Mouse (Mus musculus): ENCODE measurements at regions not wholly inside any gene's neighbourhood (a gene's known extent, or its start where the extent isn't known, plus 50 kb on each side); places are given as distances from the start of the nearest gene placed in this dataset.

- DNase-seq (ENCODE audit: low read depth in 1 of 2, low spot score in 2 of 2), result no peak
- Histone ChIP-seq H3K27ac (ENCODE audit: insufficient read depth, low read length) (no peak overlapping the region), H3K36me3 (ENCODE audit: control insufficient read depth, insufficient read depth, low read length) (no peaks in the 10 kb centered on the region), H3K4me1 (ENCODE audit: control insufficient read depth, insufficient read depth, insufficient read length) (no peaks in the 10 kb centered on the region), H3K27me3 (ENCODE audit: control insufficient read depth, insufficient read depth, low read length) (no peaks in the 10 kb centered on the region), H3K4me3 (ENCODE audit: extremely low read depth, insufficient read depth, insufficient read length) (no peak overlapping the region)
- 68% methylated on average over 11 of the region's 11 CpGs for whole genome bisulfite sequencing
- TF ChIP-seq CTCF (IDR thresholded peaks at IDR 0.05; ENCODE audit: extremely low read depth, insufficient read depth, insufficient read length, insufficient replicate concordance) (no peak), POLR2A (IDR thresholded peaks at IDR 0.05; ENCODE audit: low read depth, low read length) (no peak)
These were observed 211.6 kb downstream of the Enc1 start for GRCm38 (mm10) chr13:97452386-97453089.

- Histone ChIP-seq H3K4me1 (ENCODE audit: control insufficient read depth, insufficient read depth, insufficient read length) (no peaks in the 10 kb centered on the region), H3K4me3 (ENCODE audit: extremely low read depth, insufficient read depth, insufficient read length) (no peak overlapping the region), H3K36me3 (ENCODE audit: control insufficient read depth, insufficient read depth, low read length) (no peaks in the 10 kb centered on the region), H3K27me3 (ENCODE audit: control insufficient read depth, insufficient read depth, low read length) (no peaks in the 10 kb centered on the region), H3K27ac (ENCODE audit: insufficient read depth, low read length) (no peak overlapping the region)
- TF ChIP-seq CTCF (IDR thresholded peaks at IDR 0.05; ENCODE audit: extremely low read depth, insufficient read depth, insufficient read length, insufficient replicate concordance), result no peak
- no peak for TF ChIP-seq POLR2A (IDR thresholded peaks at IDR 0.05; ENCODE audit: low read depth, low read length)
- 71% methylated on average over 10 of the region's 10 CpGs for WGBS
- no peak for DNase-seq (ENCODE audit: low read depth in 1 of 2, low spot score in 2 of 2)
These were observed 210.4 kb downstream of the Enc1 start for GRCm38 (mm10) chr13:97451276-97451675.

GRCm38 (mm10) chr13:97448123-97448522 lies 207.2 kb downstream of the Enc1 start:
- DNase-seq (ENCODE audit: low read depth in 1 of 2, low spot score in 2 of 2), result no peak
- no peak for TF ChIP-seq CTCF (IDR thresholded peaks at IDR 0.05; ENCODE audit: extremely low read depth, insufficient read depth, insufficient read length, insufficient replicate concordance)
- TF ChIP-seq POLR2A (IDR thresholded peaks at IDR 0.05; ENCODE audit: low read depth, low read length), result no peak
- Histone ChIP-seq H3K27ac (ENCODE audit: insufficient read depth, low read length) (no peak overlapping the region), H3K4me3 (ENCODE audit: extremely low read depth, insufficient read depth, insufficient read length) (no peak overlapping the region), H3K36me3 (ENCODE audit: control insufficient read depth, insufficient read depth, low read length) (no peaks in the 10 kb centered on the region), H3K27me3 (ENCODE audit: control insufficient read depth, insufficient read depth, low read length) (no peaks in the 10 kb centered on the region), H3K4me1 (ENCODE audit: control insufficient read depth, insufficient read depth, insufficient read length) (no peaks in the 10 kb centered on the region)
- WGBS, result 93% methylated on average over 1 of the region's 1 CpGs

- DNase-seq (ENCODE audit: low read depth in 1 of 2, low spot score in 2 of 2), result no peak
- Histone ChIP-seq H3K27me3 (ENCODE audit: control insufficient read depth, insufficient read depth, low read length) (no peaks in the 10 kb centered on the region), H3K27ac (ENCODE audit: insufficient read depth, low read length) (no peak overlapping the region), H3K4me1 (ENCODE audit: control insufficient read depth, insufficient read depth, insufficient read length) (peaks cover 9% of the 10 kb centered on the region; the same call in 1 of the 2 replicates), H3K36me3 (ENCODE audit: control insufficient read depth, insufficient read depth, low read length) (no peaks in the 10 kb centered on the region), H3K4me3 (ENCODE audit: extremely low read depth, insufficient read depth, insufficient read length) (no peak overlapping the region)
- TF ChIP-seq CTCF (IDR thresholded peaks at IDR 0.05; ENCODE audit: extremely low read depth, insufficient read depth, insufficient read length, insufficient replicate concordance) (no peak), POLR2A (IDR thresholded peaks at IDR 0.05; ENCODE audit: low read depth, low read length) (no peak)
- 89% methylated on average over 14 of the region's 14 CpGs for WGBS
These were observed 203.0 kb downstream of the Enc1 start for GRCm38 (mm10) chr13:97443731-97444428.

- no peak for DNase-seq (ENCODE audit: low read depth in 1 of 2, low spot score in 2 of 2)
- H3K27ac ChIP-seq (ENCODE audit: insufficient read depth, low read length), result peak overlapping the region; percentile 6; the same call in 1 of the 2 replicates
- peaks cover 9% of the 10 kb centered on the region; the same call in 1 of the 2 replicates for H3K4me1 ChIP-seq (ENCODE audit: control insufficient read depth, insufficient read depth, insufficient read length)
- WGBS, result 17% methylated on average over 1 of the region's 1 CpGs
- TF ChIP-seq CTCF (IDR thresholded peaks at IDR 0.05; ENCODE audit: extremely low read depth, insufficient read depth, insufficient read length, insufficient replicate concordance) (no peak), POLR2A (IDR thresholded peaks at IDR 0.05; ENCODE audit: low read depth, low read length) (no peak)
- no peaks in the 10 kb centered on the region for H3K27me3 ChIP-seq (ENCODE audit: control insufficient read depth, insufficient read depth, low read length)
- H3K4me3 ChIP-seq (ENCODE audit: extremely low read depth, insufficient read depth, insufficient read length), result no peak overlapping the region
- no peaks in the 10 kb centered on the region for H3K36me3 ChIP-seq (ENCODE audit: control insufficient read depth, insufficient read depth, low read length)
These were observed 201.9 kb downstream of the Enc1 start for GRCm38 (mm10) chr13:97442806-97443205.

GRCm38 (mm10) chr13:97442283-97442682 lies 201.4 kb downstream of the Enc1 start:
- no peak for TF ChIP-seq POLR2A (IDR thresholded peaks at IDR 0.05; ENCODE audit: low read depth, low read length)
- no peak for TF ChIP-seq CTCF (IDR thresholded peaks at IDR 0.05; ENCODE audit: extremely low read depth, insufficient read depth, insufficient read length, insufficient replicate concordance)
- H3K27ac ChIP-seq (ENCODE audit: insufficient read depth, low read length), result peak overlapping the region; percentile 6
- WGBS, result 2% methylated on average over 10 of the region's 10 CpGs

More at GRCm38 (mm10) chr13:97442283-97442682, 201.4 kb downstream of the Enc1 start:
- peaks cover 9% of the 10 kb centered on the region; the same call in 1 of the 2 replicates for H3K4me1 ChIP-seq (ENCODE audit: control insufficient read depth, insufficient read depth, insufficient read length)
- no peaks in the 10 kb centered on the region for H3K36me3 ChIP-seq (ENCODE audit: control insufficient read depth, insufficient read depth, low read length)
- no peaks in the 10 kb centered on the region for H3K27me3 ChIP-seq (ENCODE audit: control insufficient read depth, insufficient read depth, low read length)
- H3K4me3 ChIP-seq (ENCODE audit: extremely low read depth, insufficient read depth, insufficient read length), result peak overlapping the region; percentile 7; the same call in 1 of the 2 replicates
- DNase-seq (ENCODE audit: low read depth in 1 of 2, low spot score in 2 of 2), result peak; percentile 21 to 28
